In genomic region chr8:123450783-123451182, GRCm38 (mm10) we compare ENCODE assay signal across 25 mouse cellular contexts. TPM values are rescaled to one million over a fixed set of nuclear protein-coding genes. Genes with fewer than 3 reads are reported as not detected.
DNase-seq lines count a peak whose midpoint lies in the region; ATAC-seq and TF ChIP-seq lines count a peak whose summit lies in the region.
"Had no signal": no experiment of that assay in that cellular context is flagged by ENCODE, and none has a peak within 500 bp of the region (broad histone marks: within the 10 kb centered on the region; RNA-seq: fewer than 3 reads in every experiment).

No protein-coding gene starts in this region.

- H3K4me2 ChIP-seq in liver, embryonic 11.5 days = no peak overlapping the region
- H3K4me2 ChIP-seq in intestine, postnatal 0 days (replicated peaks; ENCODE audit: low read depth) = no peak overlapping the region
- no peak overlapping the region for H3K4me2 ChIP-seq in lung, postnatal 0 days (replicated peaks; ENCODE audit: low read depth, low read length)
- H3K4me2 ChIP-seq: forebrain, embryonic 12.5 days; heart, embryonic 15.5 days; midbrain, embryonic 12.5 days had no signal

- H3K27me3 ChIP-seq in liver, embryonic 11.5 days (replicated peaks; ENCODE audit: control insufficient read depth, insufficient read depth, low read length) = no peaks in the 10 kb centered on the region
- no peaks in the 10 kb centered on the region for H3K27me3 ChIP-seq in intestine, postnatal 0 days (replicated peaks; ENCODE audit: control insufficient read depth, insufficient read depth, low read length)
- no peaks in the 10 kb centered on the region for H3K27me3 ChIP-seq in lung, postnatal 0 days (replicated peaks; ENCODE audit: insufficient read depth, low read length)
- H3K27me3 ChIP-seq: CH12.LX; forebrain, embryonic 12.5 days; heart, embryonic 15.5 days; midbrain, embryonic 12.5 days had no signal

- H3K4me3 ChIP-seq in liver, embryonic 11.5 days (ENCODE audit: low read depth, low read length) = no peak overlapping the region
- H3K4me3 ChIP-seq in macrophage (ENCODE audit: inconsistent target) = no peak overlapping the region
- no peak overlapping the region for H3K4me3 ChIP-seq in intestine, postnatal 0 days (ENCODE audit: low read depth, low read length)
- no peak overlapping the region for H3K4me3 ChIP-seq in lung, postnatal 0 days (ENCODE audit: low read depth, low read length)
- H3K4me3 ChIP-seq: embryonic facial prominence, embryonic 10.5 days; forebrain, embryonic 12.5 days; heart, adult 2 months; heart, embryonic 15.5 days; hindbrain, embryonic 10.5 days; midbrain, embryonic 12.5 days had no signal

- H3K79me2 ChIP-seq in macrophage (ENCODE audit: inconsistent target) = no peaks in the 10 kb centered on the region; the same call in 1 of the 2 replicates

- DNase-seq in liver, embryonic 11.5 days (ENCODE audit: low spot score) = no peak
- DNase-seq in liver = no peak
- DNase-seq in ovary, postnatal 10 days (ENCODE audit: low spot score) = no peak
- DNase-seq in lung, postnatal 0 days (ENCODE audit: low spot score) = no peak
- DNase-seq: adrenal gland, postnatal 10 days; cerebellum, adult 11 months; heart, adult 2 months; kidney, adult 11 months; right cerebral cortex, adult 18-20 months; thymus, postnatal 25 days had no signal

- peaks cover 18% of the 10 kb centered on the region for H3K4me1 ChIP-seq in liver, embryonic 11.5 days (replicated peaks; ENCODE audit: control insufficient read depth, insufficient read depth, low read length)
- H3K4me1 ChIP-seq in intestine, postnatal 0 days (replicated peaks; ENCODE audit: control insufficient read depth, insufficient read depth, low read length) = no peaks in the 10 kb centered on the region
- no peaks in the 10 kb centered on the region for H3K4me1 ChIP-seq in lung, postnatal 0 days (ENCODE audit: insufficient read depth, low read depth, low read length)
- H3K4me1 ChIP-seq: embryonic facial prominence, embryonic 10.5 days; forebrain, embryonic 12.5 days; midbrain, embryonic 12.5 days had no signal

- TF ChIP-seq CTCF in intestine, postnatal 0 days (IDR thresholded peaks at IDR 0.05; ENCODE audit: low read depth) = no peak
- no peak for TF ChIP-seq CTCF in lung, postnatal 0 days (IDR thresholded peaks at IDR 0.05)

- 0 out of 2 replicates have a peak overlapping the region, but pooled peaks have one; percentile 32 for H3K27ac ChIP-seq in liver, embryonic 11.5 days (ENCODE audit: low read depth, low read length)
- peak overlapping the region; percentile 36; the same call in 1 of the 2 replicates for H3K27ac ChIP-seq in macrophage
- H3K27ac ChIP-seq in intestine, postnatal 0 days (ENCODE audit: low read depth, low read length) = no peak overlapping the region
- no peak overlapping the region for H3K27ac ChIP-seq in lung, postnatal 0 days (ENCODE audit: low read length)
- H3K27ac ChIP-seq: embryonic facial prominence, embryonic 10.5 days; forebrain, embryonic 12.5 days; heart, adult 2 months; heart, embryonic 15.5 days; hindbrain, embryonic 10.5 days; hindbrain, postnatal 0 days; kidney, postnatal 0 days; liver, embryonic 14.5 days; midbrain, embryonic 12.5 days had no signal

- ATAC-seq in liver, embryonic 11.5 days (replicated peaks; ENCODE audit: low FRiP score) = no peak
- ATAC-seq in granulocyte monocyte progenitor cell, adult 5-6 weeks (replicated peaks; ENCODE audit: poor library complexity, severe bottlenecking) = peak; percentile 72
- ATAC-seq in intestine, postnatal 0 days = no peak
- ATAC-seq in lung, postnatal 0 days = no peak
- ATAC-seq: hindbrain, postnatal 0 days had no signal

- no peak overlapping the region for H3K9ac ChIP-seq in liver, embryonic 11.5 days (ENCODE audit: low read depth, low read length)
- H3K9ac ChIP-seq in intestine, postnatal 0 days (ENCODE audit: low read depth, low read length) = no peak overlapping the region
- no peak overlapping the region for H3K9ac ChIP-seq in lung, postnatal 0 days (replicated peaks; ENCODE audit: low read depth)
- H3K9ac ChIP-seq: forebrain, embryonic 12.5 days; heart, embryonic 15.5 days; liver, embryonic 14.5 days; midbrain, embryonic 12.5 days had no signal

- peaks cover 25% of the 10 kb centered on the region for H3K36me3 ChIP-seq in liver, embryonic 11.5 days (ENCODE audit: control insufficient read depth, insufficient read depth, low read length)
- H3K36me3 ChIP-seq in macrophage (ENCODE audit: inconsistent target) = peaks cover 25% of the 10 kb centered on the region; the same call in 1 of the 2 replicates
- H3K36me3 ChIP-seq in intestine, postnatal 0 days (ENCODE audit: control insufficient read depth, insufficient read depth) = peaks cover 33% of the 10 kb centered on the region
- peaks cover 11% of the 10 kb centered on the region; the same call in 1 of the 2 replicates for H3K36me3 ChIP-seq in lung, postnatal 0 days (ENCODE audit: insufficient read depth, low read length)

- TF ChIP-seq EP300 in lung, postnatal 0 days (IDR thresholded peaks at IDR 0.05) = no peak

- H3K9me3 ChIP-seq in liver, embryonic 11.5 days (ENCODE audit: control insufficient read depth, low read length) = no peaks in the 10 kb centered on the region
- no peaks in the 10 kb centered on the region for H3K9me3 ChIP-seq in intestine, postnatal 0 days (ENCODE audit: control insufficient read depth)
- H3K9me3 ChIP-seq in lung, postnatal 0 days (ENCODE audit: low read length) = no peaks in the 10 kb centered on the region
- H3K9me3 ChIP-seq: embryonic facial prominence, embryonic 10.5 days; forebrain, embryonic 12.5 days; heart, embryonic 15.5 days; hindbrain, embryonic 10.5 days; midbrain, embryonic 12.5 days had no signal

- WGBS in liver, embryonic 11.5 days = 64% methylated on average over 5 of the region's 5 CpGs
- WGBS in macrophage (ENCODE audit: missing documents) = 12% methylated on average over 5 of the region's 5 CpGs
- WGBS in intestine, postnatal 0 days = 89% methylated on average over 5 of the region's 5 CpGs
- 79% methylated on average over 5 of the region's 5 CpGs for WGBS in lung, postnatal 0 days

RNA-seq across cellular contexts. Expression of gene Afg3l1, which starts 26.9 kb away (rescaled TPM):
- 42.2 and 43.0 TPM in 2 replicates for polyA plus RNA-seq in liver, embryonic 11.5 days (2014; fragmentation: Nextera tagmentation; extraction: Ambion mirVana)
- total RNA-seq in granulocyte monocyte progenitor cell, adult 5-6 weeks (2014; fragmentation: Nextera tagmentation) = 38.4 and 42.1 TPM in 2 replicates
- total RNA-seq in granulocyte monocyte progenitor cell, adult 5-6 weeks (2017) = 21.2 and 25.0 TPM in 2 replicates
- total RNA-seq in macrophage (2018; cell fraction: chromatin; rRNA removed) = 10 to 100 TPM; 29.2 to 81.4 (median 54.8) TPM
- 10 to 100 TPM; 18.2 to 27.6 (median 22.6) TPM for total RNA-seq in macrophage (2018; cell fraction: cytosol; rRNA removed)
- 10 to 100 TPM; 20.3 to 52.7 (median 31.9) TPM for total RNA-seq in macrophage (2018; cell fraction: nucleus; rRNA removed)
- 17.0 to 28.3 TPM (median 19.3 TPM) in 3 replicates for polyA plus RNA-seq in macrophage (2018)
- polyA plus RNA-seq in intestine, postnatal 0 days (2015; fragmentation: Nextera tagmentation; extraction: Ambion mirVana) = 30.8 and 34.7 TPM in 2 replicates
- polyA plus RNA-seq in lung, postnatal 0 days (2015; fragmentation: Nextera tagmentation; extraction: Ambion mirVana) = 28.3 and 32.1 TPM in 2 replicates

RNA-seq across cellular contexts. Expression of gene Def8, which starts 27.5 kb away (rescaled TPM):
- polyA plus RNA-seq in liver, embryonic 11.5 days (2014; fragmentation: Nextera tagmentation; extraction: Ambion mirVana) = 27.0 and 32.7 TPM in 2 replicates
- 55.6 and 58.3 TPM in 2 replicates for total RNA-seq in granulocyte monocyte progenitor cell, adult 5-6 weeks (2014; fragmentation: Nextera tagmentation)
- total RNA-seq in granulocyte monocyte progenitor cell, adult 5-6 weeks (2017) = 57.5 and 75.5 TPM in 2 replicates
- total RNA-seq in macrophage (2018; cell fraction: chromatin; rRNA removed) = 10 to 100 TPM in 17 of 26 experiments, 1 to 10 TPM in 8, under 1 TPM in 1; 0.82 to 54.4 (median 18.3) TPM
- 10 to 100 TPM in 25 of 26 experiments, 1 to 10 TPM in 1; 9.4 to 44.3 (median 22.2) TPM for total RNA-seq in macrophage (2018; cell fraction: cytosol; rRNA removed)
- total RNA-seq in macrophage (2018; cell fraction: nucleus; rRNA removed) = 10 to 100 TPM in 18 of 26 experiments, 1 to 10 TPM in 8; 2.2 to 41.6 (median 17.1) TPM
- 10.3 to 15.7 TPM (median 13.9 TPM) in 3 replicates for polyA plus RNA-seq in macrophage (2018)
- polyA plus RNA-seq in intestine, postnatal 0 days (2015; fragmentation: Nextera tagmentation; extraction: Ambion mirVana) = 16.6 and 18.4 TPM in 2 replicates
- 11.2 and 11.6 TPM in 2 replicates for polyA plus RNA-seq in lung, postnatal 0 days (2015; fragmentation: Nextera tagmentation; extraction: Ambion mirVana)

RNA-seq across cellular contexts. Expression of gene Tubb3, which starts 39.6 kb away (rescaled TPM):
- 6.0 and 6.9 TPM in 2 replicates for polyA plus RNA-seq in liver, embryonic 11.5 days (2014; fragmentation: Nextera tagmentation; extraction: Ambion mirVana)
- not detected in 2 replicates for total RNA-seq in granulocyte monocyte progenitor cell, adult 5-6 weeks (2014; fragmentation: Nextera tagmentation)
- not detected in 2 replicates for total RNA-seq in granulocyte monocyte progenitor cell, adult 5-6 weeks (2017)
- total RNA-seq in macrophage (2018; cell fraction: chromatin; rRNA removed) = 1 to 10 TPM in 1 of 26 experiments, not detected in 25; 2.3 TPM
- under 1 TPM in 15 of 26 experiments, not detected in 11; 0.05 to 0.44 (median 0.17) TPM for total RNA-seq in macrophage (2018; cell fraction: cytosol; rRNA removed)
- under 1 TPM in 1 of 26 experiments, not detected in 25; 0.92 TPM for total RNA-seq in macrophage (2018; cell fraction: nucleus; rRNA removed)
- 0.14 TPM in 1 of 3 replicates, not detected in the others for polyA plus RNA-seq in macrophage (2018)
- 22.5 and 23.9 TPM in 2 replicates for polyA plus RNA-seq in intestine, postnatal 0 days (2015; fragmentation: Nextera tagmentation; extraction: Ambion mirVana)
- 0.42 and 0.58 TPM in 2 replicates for polyA plus RNA-seq in lung, postnatal 0 days (2015; fragmentation: Nextera tagmentation; extraction: Ambion mirVana)

RNA-seq across cellular contexts. Expression of gene Mc1r, which starts 43.9 kb away (rescaled TPM):
- 0.04 and 0.06 TPM in 2 replicates for polyA plus RNA-seq in liver, embryonic 11.5 days (2014; fragmentation: Nextera tagmentation; extraction: Ambion mirVana)
- total RNA-seq in granulocyte monocyte progenitor cell, adult 5-6 weeks (2014; fragmentation: Nextera tagmentation) = 0.28 TPM in 1 of 2 replicates, not detected in the other
- 0.05 TPM in 1 of 2 replicates, not detected in the other for total RNA-seq in granulocyte monocyte progenitor cell, adult 5-6 weeks (2017)
- total RNA-seq in macrophage (2018; cell fraction: chromatin; rRNA removed) = not detected
- not detected for total RNA-seq in macrophage (2018; cell fraction: cytosol; rRNA removed)
- total RNA-seq in macrophage (2018; cell fraction: nucleus; rRNA removed) = under 1 TPM in 3 of 26 experiments, not detected in 23; 0.18 to 0.65 (median 0.29) TPM
- polyA plus RNA-seq in macrophage (2018) = not detected in 3 replicates
- polyA plus RNA-seq in intestine, postnatal 0 days (2015; fragmentation: Nextera tagmentation; extraction: Ambion mirVana) = not detected in 2 replicates
- not detected in 2 replicates for polyA plus RNA-seq in lung, postnatal 0 days (2015; fragmentation: Nextera tagmentation; extraction: Ambion mirVana)
- total RNA-seq: adrenal gland, postnatal 10 days; heart, adult 2 months; hindbrain, postnatal 0 days; monocyte, adult 5-6 weeks had no signal
- polyA plus RNA-seq: embryonic facial prominence, embryonic 10.5 days; heart, adult 2 months; heart, embryonic 15.5 days; kidney, postnatal 0 days; neural tube, embryonic 11.5 days; small intestine, adult 2 months had no signal

Comparison
In these comparisons a context has a peak if more than half of its experiments do, and no peak if none do; other contexts are left out.
1. H3K27ac ChIP-seq: peak in liver, embryonic 11.5 days (single experiment) and macrophage (single experiment); none in intestine, postnatal 0 days (single experiment) and lung, postnatal 0 days (single experiment).